Mouse (Mus musculus) ES-Bruce4 (cell line): ENCODE measurements at regions not wholly inside any gene's neighbourhood (a gene's known extent, or its start where the extent isn't known, plus 50 kb on each side); places are given as distances from the start of the nearest gene placed in this dataset.

Experiments
- H3K27ac ChIP-seq: 2 replicates; pipeline ENCODE4 v1.5.1; 2012; ENCODE audit warnings: low read length, inconsistent platforms; ENCODE audit not compliant: insufficient read depth
- H3K27me3 ChIP-seq: 2 replicates; pipeline ENCODE4 v1.6.1; 2012; ENCODE audit warnings: mild to moderate bottlenecking, low read length, inconsistent platforms; ENCODE audit not compliant: control insufficient read depth, poor library complexity, insufficient read depth, severe bottlenecking
- H3K36me3 ChIP-seq: 2 replicates; pipeline ENCODE4 v1.6.1; 2012; ENCODE audit warnings: inconsistent platforms, mild to moderate bottlenecking, low read length, moderate library complexity; ENCODE audit not compliant: control insufficient read depth, poor library complexity, insufficient read depth, severe bottlenecking
- H3K4me1 ChIP-seq: one replicate; pipeline ENCODE4 v1.8.1; 2011; ENCODE audit warnings: low read length; ENCODE audit not compliant: control insufficient read depth, insufficient read depth
- H3K4me3 ChIP-seq: 2 replicates; pipeline ENCODE4 v1.5.1; 2011; ENCODE audit warnings: low read depth, mild to moderate bottlenecking, low read length
- H3K9ac ChIP-seq: 2 replicates; pipeline ENCODE4 v1.6.1; 2012; ENCODE audit warnings: low read depth, mild to moderate bottlenecking, inconsistent platforms; ENCODE audit not compliant: poor library complexity, severe bottlenecking
- H3K9me3 ChIP-seq: replicated peaks from 2 replicates; pipeline ENCODE4 v1.6.1; 2012; ENCODE audit warnings: mild to moderate bottlenecking, low read length, inconsistent platforms; ENCODE audit not compliant: control insufficient read depth, poor library complexity, insufficient read depth, severe bottlenecking
- CTCF ChIP-seq: IDR thresholded peaks from one replicate; pipeline ENCODE4 v1.8.1; 2011; ENCODE audit warnings: low read depth, low read length
- EP300 ChIP-seq: IDR thresholded peaks from 2 replicates; pipeline ENCODE4 v1.6.1; 2011; ENCODE audit warnings: low read depth, low read length; ENCODE audit not compliant: insufficient read depth
- POLR2A ChIP-seq: IDR thresholded peaks from one replicate; pipeline ENCODE4 v1.8.1; 2011; ENCODE audit warnings: low read length; ENCODE audit not compliant: insufficient read depth

DNA sequence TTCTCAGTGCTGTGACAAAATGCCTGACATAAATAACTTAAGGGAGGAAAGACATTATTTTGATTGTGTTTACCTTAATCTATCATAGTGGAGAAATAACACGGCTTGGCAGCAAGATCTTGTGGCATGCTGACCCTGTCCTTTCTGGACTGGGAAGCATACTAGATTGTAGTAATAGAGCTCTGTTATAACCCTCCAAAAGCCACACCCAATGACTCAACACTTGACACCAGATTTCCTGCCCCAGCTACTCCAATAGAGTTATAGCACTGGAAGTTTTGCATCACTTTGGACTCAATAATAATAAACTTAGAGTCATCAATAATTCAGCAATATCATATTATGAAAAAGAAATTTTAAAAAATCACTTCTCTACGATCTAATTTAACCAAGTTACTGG lies 818.0 kb upstream of the Gje1 start:
- no peak overlapping the region for H3K9ac ChIP-seq
- H3K9me3 ChIP-seq, result no peaks in the 10 kb centered on the region
- no peak overlapping the region for H3K4me3 ChIP-seq
- TF ChIP-seq CTCF (no peak), EP300 (no peak), POLR2A (no peak)
- H3K4me1 ChIP-seq, result no peaks in the 10 kb centered on the region
- no peaks in the 10 kb centered on the region for H3K27me3 ChIP-seq
- H3K27ac ChIP-seq, result no peak overlapping the region
- no peaks in the 10 kb centered on the region for H3K36me3 ChIP-seq

DNA sequence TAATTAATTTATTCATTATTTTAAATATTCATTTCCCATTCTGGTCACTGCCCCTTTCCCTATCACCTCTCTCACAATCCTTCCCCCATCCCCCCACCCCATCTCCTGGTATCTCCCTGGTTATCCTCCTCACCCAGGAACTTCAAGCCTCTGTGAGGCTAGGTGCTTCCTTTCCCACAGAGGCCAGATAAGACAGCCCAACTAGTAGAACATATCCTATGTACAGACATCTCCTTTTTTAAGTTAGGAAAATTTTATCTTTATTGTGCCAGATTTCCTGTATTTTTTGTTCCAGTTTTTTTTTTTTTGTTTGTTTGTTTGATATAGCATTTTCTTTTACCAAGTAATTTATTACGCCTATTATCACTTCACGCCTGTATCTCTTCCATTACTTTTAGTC lies 769.4 kb upstream of the Gje1 start:
- TF ChIP-seq EP300, result no peak
- H3K4me3 ChIP-seq, result no peak overlapping the region
- no peaks in the 10 kb centered on the region for H3K27me3 ChIP-seq
- no peaks in the 10 kb centered on the region for H3K36me3 ChIP-seq
- no peak overlapping the region for H3K9ac ChIP-seq
- no peaks in the 10 kb centered on the region for H3K4me1 ChIP-seq
- no peak overlapping the region for H3K27ac ChIP-seq
- H3K9me3 ChIP-seq, result no peaks in the 10 kb centered on the region

GRCm38 (mm10) chr10:15443281-15443680 lies 725.3 kb upstream of the Gje1 start:
- no peaks in the 10 kb centered on the region for H3K36me3 ChIP-seq
- H3K27ac ChIP-seq, result no peak overlapping the region
- no peaks in the 10 kb centered on the region for H3K4me1 ChIP-seq
- no peaks in the 10 kb centered on the region for H3K27me3 ChIP-seq
- no peaks in the 10 kb centered on the region for H3K9me3 ChIP-seq
- no peak for TF ChIP-seq CTCF
- no peak for TF ChIP-seq EP300
- TF ChIP-seq POLR2A, result no peak
- no peak overlapping the region for H3K9ac ChIP-seq
- H3K4me3 ChIP-seq, result no peak overlapping the region

DNA sequence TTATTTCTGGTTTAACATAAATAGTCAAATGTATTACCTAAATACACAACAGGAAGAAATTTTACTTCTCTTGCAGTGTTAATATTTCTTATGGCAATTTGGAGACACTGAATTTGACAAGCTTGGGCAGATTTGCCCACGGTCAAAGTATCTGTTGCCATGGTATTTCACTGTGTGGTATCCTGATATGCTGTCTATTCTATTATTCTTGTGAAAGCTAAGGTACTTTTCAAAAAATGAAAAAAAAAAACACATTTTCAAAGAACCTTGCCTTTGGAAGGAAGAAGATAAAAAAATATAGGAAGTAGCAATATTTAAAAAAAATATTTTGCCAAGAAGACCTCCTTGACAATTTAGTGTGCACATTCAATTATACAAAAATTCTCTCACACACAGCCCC lies 723.2 kb upstream of the Gje1 start:
- no peak for TF ChIP-seq EP300
- TF ChIP-seq CTCF, result no peak
- no peak for TF ChIP-seq POLR2A

DNA sequence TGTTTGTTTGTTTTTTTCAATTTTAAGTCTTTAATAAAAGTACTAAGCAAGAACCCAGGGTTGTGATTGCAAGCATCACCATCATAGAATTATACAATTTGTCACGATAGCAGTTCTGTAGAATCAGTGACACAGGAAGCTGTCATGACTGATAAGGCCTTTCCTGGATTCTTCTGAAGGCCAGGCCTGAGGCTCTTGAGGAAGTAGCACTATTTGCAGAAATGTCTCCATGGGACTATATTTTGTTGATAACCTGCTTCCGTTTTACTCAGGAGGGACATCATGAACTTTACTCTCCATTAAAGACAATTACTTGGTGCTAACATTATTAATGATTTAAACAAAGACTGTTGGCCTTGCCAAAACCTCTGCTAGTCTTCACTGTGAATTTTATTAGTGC lies 708.7 kb upstream of the Gje1 start:
- H3K4me1 ChIP-seq, result no peaks in the 10 kb centered on the region
- no peak overlapping the region for H3K27ac ChIP-seq
- no peak overlapping the region for H3K9ac ChIP-seq
- H3K4me3 ChIP-seq, result no peak overlapping the region
- TF ChIP-seq CTCF, result no peak
- no peak for TF ChIP-seq EP300
- no peak for TF ChIP-seq POLR2A
- H3K9me3 ChIP-seq, result no peaks in the 10 kb centered on the region
- H3K27me3 ChIP-seq, result no peaks in the 10 kb centered on the region
- no peaks in the 10 kb centered on the region for H3K36me3 ChIP-seq

More for the DNA sequence above, 723.2 kb upstream of the Gje1 start:
- Histone ChIP-seq H3K4me1 (no peaks in the 10 kb centered on the region), H3K36me3 (no peaks in the 10 kb centered on the region), H3K9me3 (no peaks in the 10 kb centered on the region), H3K9ac (no peak overlapping the region), H3K27me3 (no peaks in the 10 kb centered on the region), H3K27ac (no peak overlapping the region), H3K4me3 (no peak overlapping the region)

DNA sequence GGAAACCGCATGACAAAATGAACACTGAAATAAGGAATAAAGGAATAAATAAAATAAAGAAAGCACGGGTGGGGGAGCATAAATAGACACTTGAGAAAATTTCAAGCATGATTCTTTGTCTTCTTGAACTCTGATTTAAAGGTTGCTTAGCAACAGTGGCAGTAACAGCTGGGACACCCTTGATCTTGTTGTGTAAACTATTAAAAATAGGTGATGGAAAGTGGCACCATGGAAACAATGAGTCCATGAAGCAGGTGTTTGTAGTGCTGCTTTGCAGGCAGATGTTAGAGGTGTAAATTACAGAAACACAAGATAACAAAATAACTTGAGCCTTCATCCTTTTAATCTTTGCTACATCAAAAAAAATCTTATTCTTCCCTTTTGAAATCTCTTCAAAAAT lies 688.2 kb upstream of the Gje1 start:
- H3K27me3 ChIP-seq, result no peaks in the 10 kb centered on the region
- H3K4me3 ChIP-seq, result no peak overlapping the region
- H3K4me1 ChIP-seq, result no peaks in the 10 kb centered on the region
- TF ChIP-seq CTCF (no peak), EP300 (no peak), POLR2A (no peak)
- no peaks in the 10 kb centered on the region for H3K9me3 ChIP-seq
- no peak overlapping the region for H3K27ac ChIP-seq
- H3K36me3 ChIP-seq, result no peaks in the 10 kb centered on the region
- H3K9ac ChIP-seq, result no peak overlapping the region

- H3K4me1 ChIP-seq, result no peaks in the 10 kb centered on the region
- no peak for TF ChIP-seq EP300
- no peak for TF ChIP-seq CTCF
- TF ChIP-seq POLR2A, result no peak
Observed at GRCm38 (mm10) chr10:15405706-15406105, 687.7 kb upstream of the Gje1 start.

More at GRCm38 (mm10) chr10:15405706-15406105, 687.7 kb upstream of the Gje1 start:
- H3K27ac ChIP-seq, result no peak overlapping the region
- no peaks in the 10 kb centered on the region for H3K36me3 ChIP-seq
- H3K27me3 ChIP-seq, result no peaks in the 10 kb centered on the region
- no peaks in the 10 kb centered on the region for H3K9me3 ChIP-seq
- no peak overlapping the region for H3K4me3 ChIP-seq
- no peak overlapping the region for H3K9ac ChIP-seq
